Mouse (Mus musculus) right cerebral cortex, postnatal 14 days (tissue): ENCODE results near the gene Lrrc63.

Experiments
- DNase-seq: peaks from one replicate; pipeline ENCODE4 v3.0.0; 2022

Lrrc63 gene

GRCm38 (mm10) chr14:75136119-75136966 lies 5.7 kb upstream of the Lrrc63 start:
- no peak for DNase-seq

GRCm38 (mm10) chr14:75131324-75131935 lies 749 bp upstream of the Lrrc63 start:
- no peak for DNase-seq

GRCm38 (mm10) chr14:75121658-75122057 lies 9.0 kb downstream of the Lrrc63 start:
- no peak for DNase-seq

GRCm38 (mm10) chr14:75102956-75103355 lies 27.7 kb downstream of the Lrrc63 start:
- no peak for DNase-seq

- DNase-seq, result no peak
These were observed 52.7 kb downstream of the Lrrc63 start for GRCm38 (mm10) chr14:75077946-75078345.

- no peak for DNase-seq
These were observed 55.1 kb downstream of the Lrrc63 start for GRCm38 (mm10) chr14:75075299-75076180.

GRCm38 (mm10) chr14:75071091-75071490 lies 59.6 kb downstream of the Lrrc63 start:
- no peak for DNase-seq

- DNase-seq, result no peak
These were observed 61.2 kb downstream of the Lrrc63 start for GRCm38 (mm10) chr14:75069356-75069979.

- no peak for DNase-seq
These were observed 62.1 kb downstream of the Lrrc63 start for GRCm38 (mm10) chr14:75068430-75069112.

- DNase-seq, result no peak
These were observed 65.5 kb downstream of the Lrrc63 start for GRCm38 (mm10) chr14:75065211-75065610.

- no peak for DNase-seq
These were observed 66.2 kb downstream of the Lrrc63 start for GRCm38 (mm10) chr14:75064520-75064919.

- DNase-seq, result no peak
These were observed 66.7 kb downstream of the Lrrc63 start for GRCm38 (mm10) chr14:75063936-75064335.

- no peak for DNase-seq
These were observed 70.1 kb downstream of the Lrrc63 start for GRCm38 (mm10) chr14:75060562-75060961.

- no peak for DNase-seq
These were observed 73.7 kb downstream of the Lrrc63 start for GRCm38 (mm10) chr14:75056861-75057431.

- no peak for DNase-seq
These were observed 76.0 kb downstream of the Lrrc63 start for GRCm38 (mm10) chr14:75054455-75055343.

- DNase-seq, result no peak
These were observed 78.2 kb downstream of the Lrrc63 start for GRCm38 (mm10) chr14:75052451-75052850.

- DNase-seq, result no peak
These were observed 85.5 kb downstream of the Lrrc63 start for GRCm38 (mm10) chr14:75045184-75045583.

GRCm38 (mm10) chr14:75035431-75035830 lies 95.2 kb downstream of the Lrrc63 start:
- no peak for DNase-seq
